Mouse (Mus musculus) G1E (cell line): ENCODE measurements around the gene Dscaml1. TPM values are rescaled to one million over a fixed set of nuclear protein-coding genes. Genes with fewer than 3 reads are reported as not detected.

Experiments
- ATAC-seq: 2 replicates; pipeline ENCODE4 v1.8.0; 2016; ENCODE audit warnings: mild to moderate bottlenecking; ENCODE audit not compliant: insufficient number of reproducible peaks, poor library complexity, low FRiP score, severe bottlenecking; ENCODE audit errors: extremely low read depth
- DNase-seq: peaks from one replicate; pipeline ENCODE4 v3.0.0; 2012; ENCODE audit warnings: low spot score
- H3K27me3 ChIP-seq: 2 replicates; pipeline ENCODE4 v1.6.1; 2012; ENCODE audit warnings: mild to moderate bottlenecking, low read length, inconsistent platforms; ENCODE audit not compliant: insufficient read depth
- H3K36me3 ChIP-seq: replicated peaks from 2 replicates; pipeline ENCODE3; 2012; ENCODE audit warnings: mild to moderate bottlenecking, inconsistent platforms
- H3K4me1 ChIP-seq: 2 replicates; pipeline ENCODE4 v1.6.1; 2012; ENCODE audit warnings: low read depth, low read length, inconsistent platforms, mixed read lengths; ENCODE audit not compliant: insufficient read depth
- H3K4me3 ChIP-seq: 2 replicates; pipeline ENCODE4 v1.5.1; 2012; ENCODE audit warnings: low read depth, mild to moderate bottlenecking, inconsistent platforms, low read length, moderate library complexity, mixed read lengths
- H3K9me3 ChIP-seq: replicated peaks from 2 replicates; pipeline ENCODE4 v1.6.1; 2012; ENCODE audit warnings: inconsistent platforms
- CTCF ChIP-seq: IDR thresholded peaks from 2 replicates; pipeline ENCODE4 v1.5.1; 2012; ENCODE audit warnings: low read depth, low read length, inconsistent platforms, mixed read lengths
- GATA1 ChIP-seq: IDR thresholded peaks from 2 replicates; pipeline ENCODE4 v1.6.1; 2012; ENCODE audit warnings: borderline replicate concordance, low read length, inconsistent platforms, mixed read lengths
- GATA2 ChIP-seq: IDR thresholded peaks from 2 replicates; pipeline ENCODE4 v1.6.1; 2012; ENCODE audit warnings: low read depth, low read length, inconsistent platforms, borderline replicate concordance
- POLR2AphosphoS5 ChIP-seq: IDR thresholded peaks from 2 replicates; pipeline ENCODE4 v1.6.1; 2012; ENCODE audit warnings: low read depth, low read length, inconsistent platforms; ENCODE audit not compliant: insufficient replicate concordance
- TAL1 ChIP-seq: conservative IDR thresholded peaks from 2 replicates; pipeline ENCODE4 v1.6.1; 2012; ENCODE audit warnings: low read depth, low read length, inconsistent platforms, mixed read lengths
- polyA plus RNA-seq: library from polyadenylated mRNA; stranded (reverse); fragments of >175 nt; gene quantifications from 2 replicates; pipeline ENCODE4 v1.2.3, GENCODE M21; 2012
- total RNA-seq, 2 experiments: library from RNA; stranded (forward) in 1 of 2; stranded (reverse) in 1 of 2; fragments of 200-1000 nt in 1 of 2; fragments of >200 nt in 1 of 2; fragmentation: Nextera tagmentation in 1 of 2; gene quantifications; 2 replicates each; pipeline ENCODE4 v1.2.3; 2014 to 2017

Dscaml1 gene
- total and polyA plus RNA-seq, 3 experiments = 0.22 TPM; not detected in 2

DNA sequence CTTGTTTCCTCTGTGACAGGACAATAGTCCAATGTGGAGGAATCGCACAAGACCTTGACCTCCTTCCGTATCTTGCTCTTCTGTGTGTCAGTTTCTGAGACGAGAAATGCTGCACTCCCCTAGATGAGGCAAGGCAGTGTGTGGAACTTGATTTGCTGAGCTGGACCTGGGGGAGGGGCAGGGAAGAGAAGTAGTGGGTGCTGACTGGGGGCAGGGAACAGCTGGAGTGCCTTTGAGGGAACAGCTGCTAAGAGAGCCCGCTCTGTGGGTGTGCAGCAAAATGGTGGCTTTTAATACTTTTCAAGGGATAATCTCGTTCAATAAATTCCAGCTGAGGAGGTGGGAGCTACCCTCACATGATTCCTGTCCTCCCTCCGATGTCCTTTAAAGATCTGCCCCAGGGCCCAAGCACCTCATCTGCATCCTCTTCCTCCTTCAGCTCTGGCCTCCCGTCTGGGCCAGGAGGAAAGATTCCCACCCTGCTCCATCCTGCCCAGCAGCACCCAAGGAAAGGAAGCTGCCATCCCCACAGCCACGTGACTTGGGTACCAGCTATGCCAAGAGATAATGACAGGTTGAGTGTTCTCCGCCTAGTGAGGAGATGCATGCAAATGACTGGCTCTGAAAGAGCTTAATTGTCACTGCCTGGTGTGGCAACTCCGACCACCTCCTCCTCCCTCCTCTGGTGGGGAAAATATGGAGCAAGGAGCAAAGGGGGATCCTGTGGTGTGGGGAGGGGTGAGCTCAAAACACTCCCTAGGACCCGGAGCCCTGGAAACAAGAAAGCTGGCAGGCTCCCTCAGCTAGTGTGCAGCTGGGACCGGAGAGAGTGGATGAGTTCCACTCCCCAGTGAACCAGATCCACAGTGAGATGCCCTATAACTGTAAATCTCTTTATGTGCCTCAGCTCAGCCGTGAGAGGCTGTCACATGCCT, 181.9 kb downstream of the Dscaml1 start:
- H3K36me3 ChIP-seq = no peaks in the 10 kb centered on the region
- H3K27me3 ChIP-seq = peaks cover 6% of the 10 kb centered on the region; the same call in 1 of the 2 replicates
- no peaks in the 10 kb centered on the region for H3K4me1 ChIP-seq
- DNase-seq (no peak), ATAC-seq (no peak)
- TF ChIP-seq TAL1 (no peak), POLR2AphosphoS5 (no peak), GATA1 (no peak), CTCF (no peak), GATA2 (no peak)
- H3K9me3 ChIP-seq = no peaks in the 10 kb centered on the region
- H3K4me3 ChIP-seq = no peak overlapping the region

DNA sequence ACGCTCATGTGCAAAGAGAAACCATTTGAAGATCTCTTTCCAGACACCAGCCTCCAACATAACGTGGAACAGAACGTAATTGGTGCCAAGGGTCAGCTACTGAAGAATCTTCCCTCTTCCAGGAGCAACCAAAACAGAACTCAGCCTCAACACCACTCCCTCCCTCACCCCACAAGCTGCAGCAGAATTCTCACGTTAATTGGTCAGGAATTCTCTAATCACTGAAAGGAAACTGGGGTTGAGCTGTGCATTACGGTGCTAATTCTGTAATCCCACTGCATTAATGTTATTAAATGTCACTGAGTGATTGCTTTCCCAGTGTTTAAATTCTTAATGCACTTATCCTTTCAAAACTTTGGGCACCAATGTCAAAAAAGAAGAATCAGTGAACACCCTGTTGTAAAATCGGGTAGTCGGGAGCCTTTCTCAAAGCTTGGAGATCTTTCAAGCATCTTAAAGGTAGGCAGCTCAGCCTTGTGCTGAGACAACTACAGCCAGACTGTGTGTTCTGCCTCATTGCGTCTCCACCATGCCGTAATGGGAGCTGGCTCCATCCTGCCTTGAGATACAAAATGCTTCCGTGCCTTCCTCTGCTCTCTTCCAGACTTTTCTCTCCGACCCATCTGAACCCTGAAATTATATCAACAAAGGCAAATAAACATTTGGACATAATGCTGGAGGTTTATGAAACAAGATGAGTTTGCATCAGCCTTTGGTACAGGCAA, 184.1 kb downstream of the Dscaml1 start:
- ATAC-seq (no peak), DNase-seq (no peak)
- H3K36me3 ChIP-seq = no peaks in the 10 kb centered on the region
- no peak for TF ChIP-seq GATA2
- no peak for TF ChIP-seq CTCF
- TF ChIP-seq POLR2AphosphoS5 = no peak
- TF ChIP-seq GATA1 = no peak
- no peak for TF ChIP-seq TAL1
- no peaks in the 10 kb centered on the region for H3K4me1 ChIP-seq
- H3K4me3 ChIP-seq = no peak overlapping the region
- no peaks in the 10 kb centered on the region for H3K9me3 ChIP-seq
- 0 out of 2 replicates have a peak, but pooled peaks cover 2% of the 10 kb centered on the region for H3K27me3 ChIP-seq

DNA sequence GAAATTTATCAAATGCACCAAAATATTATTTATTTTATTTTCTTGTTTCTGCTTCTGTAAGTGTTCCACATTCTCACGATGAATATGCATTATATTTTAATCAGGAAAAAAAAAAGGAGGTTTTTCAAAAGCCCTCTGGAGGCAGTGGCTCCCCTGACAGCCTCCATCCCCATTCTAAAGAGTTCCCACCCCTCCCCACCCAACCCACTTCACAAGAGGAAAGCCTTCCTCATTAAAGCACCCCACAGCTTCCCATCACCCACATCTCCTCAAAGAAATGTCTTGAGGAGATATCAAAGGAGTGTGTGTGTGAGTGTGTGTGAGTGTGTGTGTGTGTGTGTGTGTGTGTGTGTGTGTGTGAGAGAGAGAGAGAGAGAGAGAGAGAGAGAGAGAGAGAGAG, 188.2 kb downstream of the Dscaml1 start:
- no peaks in the 10 kb centered on the region for H3K9me3 ChIP-seq
- H3K4me1 ChIP-seq = no peaks in the 10 kb centered on the region
- peaks cover 6% of the 10 kb centered on the region; the same call in 1 of the 2 replicates for H3K27me3 ChIP-seq
- no peak for ATAC-seq
- TF ChIP-seq CTCF = no peak
- no peak for TF ChIP-seq POLR2AphosphoS5
- no peak for TF ChIP-seq TAL1
- no peak for TF ChIP-seq GATA2
- no peak overlapping the region for H3K4me3 ChIP-seq
- DNase-seq = no peak
- no peaks in the 10 kb centered on the region for H3K36me3 ChIP-seq

DNA sequence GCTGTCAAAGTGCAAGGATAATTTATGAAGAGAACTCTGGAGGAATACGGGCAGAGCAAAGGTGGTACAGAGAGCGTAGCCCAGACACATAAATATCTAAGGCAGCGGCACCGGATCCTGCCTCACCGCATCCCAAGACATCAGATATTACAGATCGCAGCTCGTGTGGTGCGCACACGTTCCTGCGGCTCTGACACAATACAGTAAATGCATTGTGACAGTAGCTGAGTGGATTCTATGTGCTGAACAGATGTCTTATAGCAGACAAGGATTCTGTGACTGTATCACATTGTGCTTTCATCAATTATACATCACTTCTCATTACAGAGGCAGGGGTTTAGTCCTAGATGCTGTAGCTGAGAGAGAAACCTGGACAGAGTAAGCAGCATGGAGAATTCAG, 191.5 kb downstream of the Dscaml1 start:
- Histone ChIP-seq H3K27me3 (peaks cover 4% of the 10 kb centered on the region; the same call in 1 of the 2 replicates), H3K36me3 (no peaks in the 10 kb centered on the region), H3K4me3 (no peak overlapping the region), H3K4me1 (no peaks in the 10 kb centered on the region), H3K9me3 (no peaks in the 10 kb centered on the region)
- no peak for ATAC-seq
- no peak for TF ChIP-seq POLR2AphosphoS5
- no peak for TF ChIP-seq TAL1
- TF ChIP-seq GATA2 = no peak
- TF ChIP-seq CTCF = no peak
- no peak for TF ChIP-seq GATA1
- DNase-seq = no peak

DNA sequence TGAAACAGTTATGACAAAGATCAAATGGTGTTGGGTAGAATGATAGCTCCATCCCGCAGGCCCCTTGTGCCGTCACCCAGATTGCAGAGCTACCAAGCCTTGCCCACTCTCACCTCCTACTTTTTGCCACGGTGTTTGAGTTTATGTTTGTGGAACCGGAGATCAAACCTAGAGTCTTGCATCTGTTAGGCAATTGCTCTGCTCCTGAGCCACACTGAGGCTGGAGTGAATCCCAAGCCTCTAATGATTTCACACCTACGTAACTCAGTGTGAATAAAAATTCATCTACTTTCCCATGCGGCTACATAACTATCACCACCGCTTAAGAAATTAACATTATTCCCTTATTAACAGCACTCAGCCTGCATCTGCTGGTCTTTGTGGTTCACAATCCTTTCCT, 192.0 kb downstream of the Dscaml1 start:
- H3K9me3 ChIP-seq = no peaks in the 10 kb centered on the region
- H3K36me3 ChIP-seq = no peaks in the 10 kb centered on the region
- no peaks in the 10 kb centered on the region for H3K4me1 ChIP-seq
- TF ChIP-seq POLR2AphosphoS5 (no peak), GATA2 (no peak)
- ATAC-seq (no peak), DNase-seq (no peak)
- H3K27me3 ChIP-seq = peaks cover 4% of the 10 kb centered on the region; the same call in 1 of the 2 replicates
- no peak overlapping the region for H3K4me3 ChIP-seq

DNA sequence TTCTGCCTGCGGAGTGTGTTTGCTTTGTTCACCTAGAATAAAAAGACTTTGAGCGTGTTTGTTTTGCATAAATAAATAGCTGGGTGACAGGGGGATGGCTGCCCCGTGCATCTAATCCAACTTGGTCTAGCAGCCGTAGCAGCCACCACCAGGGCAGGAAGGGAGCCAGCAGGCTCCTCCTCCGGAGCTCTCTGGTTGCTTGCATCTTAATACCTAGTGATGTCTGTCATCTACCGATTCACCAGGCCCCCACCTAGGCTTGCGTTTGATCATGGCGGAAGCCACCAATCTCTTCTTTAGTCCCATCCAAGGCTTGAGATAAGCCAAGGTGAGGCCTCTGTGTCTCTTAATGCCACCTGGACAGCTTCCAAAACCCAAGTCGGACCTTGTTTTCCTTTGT, 193.6 kb downstream of the Dscaml1 start:
- no peak for DNase-seq
- Histone ChIP-seq H3K4me3 (no peak overlapping the region), H3K4me1 (no peaks in the 10 kb centered on the region), H3K36me3 (no peaks in the 10 kb centered on the region), H3K27me3 (peaks cover 4% of the 10 kb centered on the region; the same call in 1 of the 2 replicates), H3K9me3 (no peaks in the 10 kb centered on the region)
- no peak for ATAC-seq
- TF ChIP-seq GATA2 = no peak
- no peak for TF ChIP-seq CTCF
- TF ChIP-seq GATA1 = no peak
- TF ChIP-seq TAL1 = no peak
- TF ChIP-seq POLR2AphosphoS5 = no peak
